Mouse (Mus musculus) CH12.LX (cell line): ENCODE results near the gene Sema3g.

ENCODE experiments used
- CTCF ChIP-seq, 2 experiments: IDR thresholded peaks in 1 of 2; conservative IDR thresholded peaks in 1 of 2; 2 replicates each; pipeline ENCODE4 v1.5.1; 2011 to 2012; ENCODE audit warnings: low read depth in 2 of 2, low read length in 2 of 2, improper control_type of control experiment in 1 of 2, inconsistent platforms in 1 of 2, mild to moderate bottlenecking in 1 of 2, moderate library complexity in 1 of 2
- MAZ ChIP-seq: IDR thresholded peaks from 2 replicates; pipeline ENCODE4 v1.6.1; 2012; ENCODE audit warnings: low read depth, mild to moderate bottlenecking, inconsistent platforms, low read length, improper control_type of control experiment, moderate library complexity
- MEF2A ChIP-seq: IDR thresholded peaks from 2 replicates; pipeline ENCODE4 v1.6.1; 2014; ENCODE audit warnings: low read depth, mild to moderate bottlenecking, inconsistent platforms, low read length, improper control_type of control experiment, borderline replicate concordance
- POLR2A ChIP-seq: IDR thresholded peaks from 2 replicates; pipeline ENCODE4 v1.6.1; 2011; ENCODE audit warnings: low read depth, mild to moderate bottlenecking, improper control_type of control experiment, low read length

DNA sequence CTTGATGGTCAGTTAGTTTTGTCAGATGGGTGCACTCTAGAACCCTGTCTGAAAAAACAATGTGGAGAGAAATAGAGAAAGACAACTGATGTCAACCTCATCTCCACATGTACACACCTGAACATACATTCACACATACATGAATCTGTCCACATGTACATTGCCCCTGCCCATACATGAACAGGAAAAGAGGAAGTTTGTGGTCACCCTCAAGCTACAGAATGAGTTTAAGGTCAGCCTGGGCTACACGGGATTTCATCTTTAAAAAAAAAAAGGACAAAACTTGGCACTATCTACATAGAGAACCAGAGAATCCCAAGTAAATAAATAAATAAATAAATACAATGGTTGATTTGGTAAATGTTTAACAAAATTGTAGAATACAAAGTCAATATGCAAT lies 27.1 kb downstream of the Sema3g start:
- no peak for TF ChIP-seq MEF2A
- no peak for TF ChIP-seq POLR2A
- no peak for TF ChIP-seq CTCF (conservative IDR thresholded peaks at IDR 0.05 in 1 of 2, IDR thresholded peaks at IDR 0.05 in 1 of 2; ENCODE audit: low read depth in 2 of 2, low read length in 2 of 2)
- no peak for TF ChIP-seq MAZ
